Mouse (Mus musculus): ENCODE measurements around the gene Pla2g4d. TPM values are rescaled to one million over a fixed set of nuclear protein-coding genes. Genes with fewer than 3 reads are reported as not detected.

Gene Pla2g4d
- not detected for total RNA-seq (2021)

- intact Hi-C loops (cut with DNase I): no loop called here
- peak in 1 of 2 experiments; percentile 71 for DNase-seq (ENCODE audit: low spot score in 2 of 2)
Measured at GRCm38 (mm10) chr2:120288995-120289394, at the start of gene Pla2g4d. Gene Pla2g4d, minus strand, starts transcription at chr2:120289197.

GRCm38 (mm10) chr2:120337886-120338285, 48.9 kb upstream of the Pla2g4d start:
- intact Hi-C loops (cut with DNase I): no loop called here
- no peak for DNase-seq (ENCODE audit: low spot score in 2 of 2)

GRCm38 (mm10) chr2:120331575-120331974, 42.6 kb upstream of the Pla2g4d start:
- intact Hi-C loops (cut with DNase I): no loop called here
- DNase-seq (ENCODE audit: low spot score in 2 of 2): peak; percentile 37 to 60

GRCm38 (mm10) chr2:120315077-120315476, 26.1 kb upstream of the Pla2g4d start:
- intact Hi-C loops (cut with DNase I): no loop called here

GRCm38 (mm10) chr2:120314487-120314886, 25.5 kb upstream of the Pla2g4d start:
- DNase-seq (ENCODE audit: low spot score in 2 of 2): no peak

More at GRCm38 (mm10) chr2:120315077-120315476, 26.1 kb upstream of the Pla2g4d start:
- DNase-seq (ENCODE audit: low spot score in 2 of 2): no peak

GRCm38 (mm10) chr2:120313976-120314375, 25.0 kb upstream of the Pla2g4d start, which contains the start of gene Pla2g4f:
Gene Pla2g4f, minus strand, starts transcription at chr2:120314165.
- no peak for DNase-seq (ENCODE audit: low spot score in 2 of 2)

More at GRCm38 (mm10) chr2:120314487-120314886, 25.5 kb upstream of the Pla2g4d start:
- intact Hi-C loops (cut with DNase I): no loop called here

GRCm38 (mm10) chr2:120312276-120312825, 23.4 kb upstream of the Pla2g4d start:
- no peak for DNase-seq (ENCODE audit: low spot score in 2 of 2)
- intact Hi-C loops (cut with DNase I): no loop called here

More at GRCm38 (mm10) chr2:120313976-120314375, 25.0 kb upstream of the Pla2g4d start, which contains the start of gene Pla2g4f:
- intact Hi-C loops (cut with DNase I): no loop called here

GRCm38 (mm10) chr2:120304113-120304512, 15.1 kb upstream of the Pla2g4d start:
- intact Hi-C loops (cut with DNase I): no loop called here
- DNase-seq (ENCODE audit: low spot score in 2 of 2): no peak

GRCm38 (mm10) chr2:120301076-120301475, 12.1 kb upstream of the Pla2g4d start:
- no peak for DNase-seq (ENCODE audit: low spot score in 2 of 2)
- intact Hi-C loops (cut with DNase I): no loop called here

GRCm38 (mm10) chr2:120299866-120300265, 10.9 kb upstream of the Pla2g4d start:
- DNase-seq (ENCODE audit: low spot score in 2 of 2): no peak
- intact Hi-C loops (cut with DNase I): no loop called here

- intact Hi-C loops (cut with DNase I): no loop called here
- DNase-seq (ENCODE audit: low spot score in 2 of 2): no peak
Measured at GRCm38 (mm10) chr2:120296160-120296559, 7.2 kb upstream of the Pla2g4d start.

- intact Hi-C loops (cut with DNase I): no loop called here
- no peak for DNase-seq (ENCODE audit: low spot score in 2 of 2)
Measured at GRCm38 (mm10) chr2:120291471-120292078, 2.6 kb upstream of the Pla2g4d start.

GRCm38 (mm10) chr2:120288401-120288800, 596 bp downstream of the Pla2g4d start:
- no peak for DNase-seq (ENCODE audit: low spot score in 2 of 2)
- intact Hi-C loops (cut with DNase I): no loop called here

GRCm38 (mm10) chr2:120285639-120286038, 3.4 kb downstream of the Pla2g4d start:
- intact Hi-C loops (cut with DNase I): no loop called here
- DNase-seq (ENCODE audit: low spot score in 2 of 2): no peak

- intact Hi-C loops (cut with DNase I): no loop called here
- no peak for DNase-seq (ENCODE audit: low spot score in 2 of 2)
Measured at GRCm38 (mm10) chr2:120284705-120285104, 4.3 kb downstream of the Pla2g4d start.

- DNase-seq (ENCODE audit: low spot score in 2 of 2): no peak
- intact Hi-C loops (cut with DNase I): no loop called here
Measured at GRCm38 (mm10) chr2:120284094-120284493, 4.9 kb downstream of the Pla2g4d start.

GRCm38 (mm10) chr2:120283550-120283949, 5.4 kb downstream of the Pla2g4d start:
- no peak for DNase-seq (ENCODE audit: low spot score in 2 of 2)
- intact Hi-C loops (cut with DNase I): no loop called here

- intact Hi-C loops (cut with DNase I): loop anchor here (2.0 kb wide), 1 partner anchor 106 kb away; no protein-coding TSS in a partner anchor
- DNase-seq (ENCODE audit: low spot score in 2 of 2): no peak
Measured at GRCm38 (mm10) chr2:120281221-120281620, 7.8 kb downstream of the Pla2g4d start.

- peak; percentile 50 to 66 for DNase-seq (ENCODE audit: low spot score in 2 of 2)
- intact Hi-C loops (cut with DNase I): loop anchor here (2.0 kb wide), 2 partner anchors 105 to 189 kb away; no protein-coding TSS in a partner anchor
Measured at GRCm38 (mm10) chr2:120279961-120280360, 9.0 kb downstream of the Pla2g4d start.

GRCm38 (mm10) chr2:120276951-120277350, 12.0 kb downstream of the Pla2g4d start:
- DNase-seq (ENCODE audit: low spot score in 2 of 2): no peak
- intact Hi-C loops (cut with DNase I): no loop called here

- no peak for DNase-seq (ENCODE audit: low spot score in 2 of 2)
- intact Hi-C loops (cut with DNase I): loop anchor here (10.0 kb wide), 1 partner anchor 94 kb away; no protein-coding TSS in a partner anchor
Measured at GRCm38 (mm10) chr2:120268635-120269034, 20.4 kb downstream of the Pla2g4d start.

Data from left cerebral cortex, postnatal 25 days (tissue).